Mouse (Mus musculus): ENCODE measurements around the gene Apeh. TPM values are rescaled to one million over a fixed set of nuclear protein-coding genes. Genes with fewer than 3 reads are reported as not detected.
A peak's percentile ranks its signal among the peaks of the same experiment; 100 is the strongest.

Gene Apeh
- total RNA-seq, 2 experiments from 2014 or later, result 72.7 to 88.0 TPM

DNA sequence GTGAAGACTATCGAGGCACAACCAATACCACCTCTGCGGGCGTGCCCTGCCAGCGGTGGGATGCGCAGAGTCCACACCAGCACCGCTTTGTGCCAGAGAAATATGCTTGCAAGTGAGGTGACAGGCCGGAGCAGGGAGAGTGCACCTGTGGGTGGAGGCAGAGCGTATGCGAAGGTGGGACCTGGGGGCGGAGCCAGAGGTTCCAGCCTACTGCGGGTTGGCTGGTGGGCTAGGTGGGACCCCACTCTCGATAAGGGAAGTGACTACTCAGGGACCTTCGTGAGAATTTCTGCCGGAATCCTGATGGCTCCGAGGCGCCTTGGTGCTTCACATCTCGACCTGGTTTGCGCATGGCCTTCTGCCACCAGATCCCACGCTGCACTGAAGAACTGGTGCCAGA, 11.9 kb downstream of the Apeh start:
- DNase-seq, result no peak

DNA sequence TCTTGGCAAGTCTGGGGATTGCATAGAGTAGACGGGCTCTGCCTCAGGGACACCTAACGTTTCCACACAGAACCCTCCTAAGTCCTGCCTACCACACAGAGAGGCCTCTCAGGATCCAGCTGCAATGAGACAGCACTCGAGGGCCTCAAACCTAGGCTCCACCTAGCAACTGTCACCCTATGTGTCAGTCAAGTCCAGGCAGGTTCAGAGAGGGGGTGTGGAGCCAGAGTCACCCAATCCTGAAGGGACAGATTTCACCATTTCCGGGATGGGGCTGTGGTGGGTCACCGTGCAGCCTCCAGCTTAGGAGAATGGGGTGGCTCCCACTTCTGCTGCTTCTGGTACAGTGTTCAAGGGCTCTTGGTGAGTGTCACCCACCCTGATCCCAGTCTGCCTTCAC, 14.2 kb downstream of the Apeh start, which contains the start of gene Mst1:
Mst1 (plus strand) TSS at position 269 of the 400 bp plus-strand sequence.
- DNase-seq, result no peak

GRCm38 (mm10) chr9:108073141-108073930, 21.1 kb downstream of the Apeh start:
- DNase-seq, result no peak

DNA sequence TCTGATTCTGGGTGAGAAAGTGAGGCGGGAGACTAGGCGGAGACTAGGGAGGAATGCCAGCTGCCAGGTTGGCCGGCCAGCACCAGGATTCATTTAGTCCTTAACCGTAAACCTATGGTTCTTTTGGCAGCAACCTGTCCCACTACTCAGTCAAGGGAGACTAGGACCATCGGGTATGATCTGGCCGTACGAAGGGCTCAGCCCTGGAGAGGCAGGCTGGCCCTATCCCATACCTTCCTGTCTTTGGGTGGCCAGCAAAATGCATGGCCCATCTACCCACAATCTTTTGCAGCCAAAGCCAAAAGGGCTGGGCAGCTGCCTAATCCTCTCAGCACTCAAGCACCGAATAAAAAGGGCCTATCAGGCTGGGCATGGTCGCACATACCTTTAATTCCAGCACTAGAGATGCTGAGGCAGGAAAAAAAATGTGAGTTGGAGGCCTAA, 21.9 kb downstream of the Apeh start:
- DNase-seq, result no peak

GRCm38 (mm10) chr9:108071801-108072200, 22.6 kb downstream of the Apeh start:
- no peak for DNase-seq

GRCm38 (mm10) chr9:108069529-108069928, 24.9 kb downstream of the Apeh start:
- no peak for DNase-seq

DNA sequence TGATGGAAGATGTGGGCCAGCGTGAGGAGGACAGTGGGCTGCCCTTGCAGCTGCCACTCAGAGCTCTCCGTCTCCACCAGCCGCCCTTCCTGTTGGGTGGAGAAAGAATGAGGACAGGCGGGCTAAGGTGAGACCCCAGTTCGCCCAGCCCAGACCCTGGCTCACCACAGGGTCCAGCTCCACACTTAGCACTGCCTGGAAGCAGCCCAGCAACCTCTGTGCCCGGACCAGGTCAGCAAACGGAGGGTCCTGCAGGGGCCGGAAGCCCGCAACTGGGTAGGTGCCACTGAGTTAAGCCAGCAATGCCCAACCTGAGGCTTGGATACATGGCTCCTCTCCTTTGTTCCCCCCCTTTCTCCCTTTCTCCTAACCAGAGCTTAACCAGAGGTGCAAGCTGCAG, 25.4 kb downstream of the Apeh start:
- no peak for DNase-seq

- peak; percentile 81 to 84 for DNase-seq
These were observed 26.5 kb downstream of the Apeh start for GRCm38 (mm10) chr9:108067900-108068299.

- DNase-seq, result no peak
These were observed 27.2 kb downstream of the Apeh start for GRCm38 (mm10) chr9:108067199-108067598.

DNA sequence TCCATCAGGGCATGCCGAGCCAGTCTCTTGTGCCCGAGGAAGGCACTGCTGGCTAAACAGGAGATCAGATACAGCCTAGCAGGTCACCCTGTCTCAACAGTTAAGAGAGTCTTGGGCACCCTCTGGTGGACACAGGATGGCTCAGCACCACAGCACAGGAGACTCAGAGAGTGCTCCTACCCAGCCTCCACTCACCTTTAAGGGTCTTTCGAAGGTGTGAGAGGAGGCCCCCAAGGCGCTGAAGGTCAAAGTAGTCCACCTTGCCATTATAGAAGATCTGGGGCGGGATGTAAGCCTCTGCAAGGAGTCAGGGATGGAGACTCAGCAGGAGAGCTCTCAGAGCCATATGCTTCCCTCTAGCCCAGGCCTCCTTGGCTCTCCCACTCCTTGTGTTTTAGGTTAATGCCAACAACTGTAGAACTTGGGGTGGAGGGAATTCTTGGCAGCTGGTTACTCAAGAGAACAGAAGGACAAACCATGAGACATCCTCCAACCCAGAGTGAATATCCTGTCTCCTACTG, 28.9 kb downstream of the Apeh start:
- peak; percentile 76 for DNase-seq

DNA sequence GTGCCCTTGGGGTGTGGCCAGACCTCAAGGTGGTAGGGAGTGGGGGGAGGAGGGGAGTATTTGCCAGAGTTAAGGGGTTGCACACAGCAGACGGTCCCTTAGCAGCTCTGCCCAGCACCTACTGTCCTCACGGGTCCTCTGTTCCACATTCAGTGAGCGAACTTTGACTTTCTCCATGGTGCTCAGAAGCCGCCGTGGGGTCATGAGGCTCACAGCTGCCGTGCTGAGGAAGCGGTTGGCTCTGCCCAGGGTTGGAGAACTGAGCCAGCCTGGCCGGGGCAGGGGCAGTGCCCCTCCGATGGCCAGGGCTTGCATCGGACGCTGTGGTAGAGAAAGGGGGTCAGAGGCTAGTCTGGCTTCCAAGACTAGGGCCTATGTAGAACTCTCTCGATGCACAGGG, 31.0 kb downstream of the Apeh start:
- DNase-seq, result peak in 1 of 2 experiments; percentile 1

DNA sequence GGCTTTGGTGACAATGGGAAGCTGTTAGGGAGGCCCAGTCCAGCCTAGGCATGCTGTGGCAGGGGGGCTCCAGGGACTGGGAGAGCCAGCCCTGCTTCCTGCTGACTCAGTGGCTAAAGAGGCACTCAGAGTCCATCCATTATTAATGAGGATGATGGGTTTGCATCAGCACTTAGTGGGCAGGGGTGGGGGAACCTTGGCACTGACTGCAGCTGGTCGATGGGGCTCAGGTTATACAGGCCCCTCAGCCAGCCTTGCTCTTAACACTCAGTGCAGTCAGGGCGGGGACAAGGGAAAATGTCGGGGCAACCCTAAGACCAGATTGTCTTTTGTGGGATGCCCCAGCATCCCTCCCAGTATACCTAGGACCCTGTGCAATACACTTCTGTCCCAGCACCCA, 32.3 kb downstream of the Apeh start:
- DNase-seq, result no peak

DNA sequence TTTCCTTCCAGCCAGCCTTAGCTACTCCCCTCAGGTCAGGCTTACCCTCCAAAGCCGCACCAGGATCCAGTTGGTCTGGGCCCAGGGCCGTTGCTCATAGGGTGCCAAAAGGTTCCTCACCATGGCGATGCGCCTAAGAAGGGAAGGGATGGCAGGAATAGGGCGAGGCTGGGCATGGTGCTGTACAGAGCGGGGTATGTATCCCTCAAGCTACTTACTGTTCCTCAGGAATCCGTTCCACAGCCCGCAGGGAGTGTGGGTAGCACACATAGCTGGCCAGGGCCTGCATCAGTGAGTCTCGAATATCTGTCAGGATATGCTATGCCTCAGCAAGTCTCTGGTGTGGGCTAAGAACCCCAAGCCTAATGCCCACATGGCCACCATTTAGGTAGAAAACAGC, 36.1 kb downstream of the Apeh start:
- no peak for DNase-seq

DNA sequence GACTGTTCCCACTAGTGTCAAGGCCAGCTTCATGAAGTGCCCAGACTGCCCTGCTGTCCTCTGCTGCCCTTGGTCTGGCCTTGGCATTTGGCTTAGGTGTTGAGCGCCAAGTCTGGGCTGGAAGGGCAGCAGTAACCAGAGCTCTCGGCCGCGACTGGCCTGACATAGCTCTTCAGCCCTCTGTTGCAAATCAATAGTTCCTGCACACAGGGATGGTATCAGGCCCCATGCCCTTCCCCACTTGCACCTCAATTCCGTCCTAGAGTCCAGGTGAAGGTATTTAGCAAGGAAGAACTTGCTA, 37.2 kb downstream of the Apeh start:
- DNase-seq, result peak; percentile 71 to 84

- DNase-seq, result no peak
These were observed 37.8 kb downstream of the Apeh start for GRCm38 (mm10) chr9:108056361-108057261.

DNA sequence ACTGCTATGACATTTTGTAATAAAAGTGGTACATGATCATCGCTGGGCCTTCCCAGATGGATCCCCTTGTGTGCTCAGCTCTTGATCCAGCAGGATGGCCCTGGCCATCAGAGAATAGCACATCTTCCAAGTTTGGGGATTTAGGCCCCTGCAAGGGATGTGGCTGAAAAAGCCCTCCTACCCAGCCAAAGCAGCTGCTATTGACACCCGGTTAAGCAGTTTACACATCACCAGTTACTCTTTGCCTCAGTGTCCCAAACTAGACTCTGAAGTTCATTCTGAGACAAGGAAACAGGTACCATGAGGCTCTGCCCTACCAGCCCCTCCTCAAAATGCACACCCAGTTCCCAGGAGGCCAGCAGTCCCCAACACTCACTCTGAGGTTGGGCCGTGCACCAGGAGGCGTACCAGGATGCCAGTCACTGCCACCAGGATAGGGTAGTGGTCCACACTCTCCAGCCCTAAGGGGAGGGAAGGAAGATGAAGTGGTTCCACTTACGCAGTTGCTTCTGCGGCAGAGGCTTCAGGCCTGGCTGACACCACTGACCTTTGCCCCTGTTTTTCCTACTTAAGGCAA, 38.7 kb downstream of the Apeh start:
- no peak for DNase-seq

GRCm38 (mm10) chr9:108055061-108055460, 39.3 kb downstream of the Apeh start:
- DNase-seq, result no peak

GRCm38 (mm10) chr9:108054331-108055040, 39.9 kb downstream of the Apeh start:
- DNase-seq, result no peak

DNA sequence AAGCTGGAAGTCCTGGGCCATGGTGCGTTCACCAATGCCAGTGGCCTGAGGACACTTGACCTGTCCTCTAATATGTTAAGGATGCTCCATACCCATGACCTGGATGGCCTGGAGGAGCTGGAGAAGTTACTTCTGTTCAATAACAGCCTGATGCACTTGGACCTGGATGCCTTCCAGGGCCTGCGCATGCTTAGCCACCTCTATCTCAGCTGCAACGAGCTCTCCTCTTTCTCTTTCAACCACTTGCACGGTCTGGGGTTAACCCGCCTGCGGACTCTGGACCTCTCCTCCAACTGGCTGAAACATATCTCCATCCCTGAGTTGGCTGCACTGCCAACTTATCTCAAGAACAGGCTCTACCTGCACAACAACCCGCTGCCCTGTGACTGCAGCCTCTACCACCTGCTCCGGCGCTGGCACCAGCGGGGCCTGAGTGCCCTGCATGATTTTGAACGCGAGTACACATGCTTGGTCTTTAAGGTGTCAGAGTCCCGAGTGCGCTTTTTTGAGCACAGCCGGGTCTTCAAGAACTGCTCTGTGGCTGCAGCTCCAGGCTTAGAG, 40.7 kb downstream of the Apeh start:
- DNase-seq, result no peak

DNA sequence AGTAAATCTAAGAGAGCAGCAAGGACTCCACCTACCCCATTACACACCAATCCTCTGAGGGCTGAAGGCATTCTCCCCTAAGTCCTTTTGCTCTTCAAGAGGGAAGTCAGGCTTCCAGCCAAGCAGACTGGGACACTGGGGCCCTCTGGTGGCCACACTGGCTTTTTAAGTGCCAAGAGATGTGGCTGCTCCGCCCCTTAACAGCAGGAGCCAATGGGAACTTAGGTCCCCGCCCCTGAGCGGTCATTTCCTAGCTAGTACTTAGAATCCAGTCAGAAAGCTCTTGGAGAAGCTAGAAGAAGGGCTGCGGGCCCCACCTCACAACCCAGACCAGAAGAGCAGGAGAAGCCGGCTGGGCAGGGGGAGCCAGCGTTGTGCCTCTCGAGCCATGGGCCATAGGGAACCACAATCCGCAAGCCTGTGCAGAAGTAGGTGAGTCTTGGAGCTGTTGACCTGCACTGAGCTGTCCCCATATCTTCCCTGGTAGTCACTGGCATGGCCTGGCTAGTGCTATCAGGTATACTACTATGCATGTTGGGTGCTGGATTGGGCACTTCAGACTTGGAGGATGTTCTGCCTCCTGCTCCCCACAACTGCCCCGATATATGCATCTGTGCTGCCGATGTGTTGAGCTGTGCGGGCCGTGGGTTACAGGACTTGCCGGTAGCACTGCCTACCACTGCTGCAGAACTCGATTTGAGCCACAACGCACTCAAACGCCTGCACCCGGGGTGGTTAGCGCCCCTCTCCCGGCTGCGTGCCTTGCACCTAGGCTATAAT, 41.3 kb downstream of the Apeh start, which contains the start of gene Amigo3:
Amigo3 (plus strand) TSS at position 275 of the 780 bp plus-strand sequence.
- DNase-seq, result peak; percentile 96

GRCm38 (mm10) chr9:108052411-108052810, 42.0 kb downstream of the Apeh start:
- DNase-seq, result no peak

Measured in adrenal gland, postnatal 36 days (tissue).